Comparison of ENCODE assay signal across 10 mouse cellular contexts in the genomic region with DNA sequence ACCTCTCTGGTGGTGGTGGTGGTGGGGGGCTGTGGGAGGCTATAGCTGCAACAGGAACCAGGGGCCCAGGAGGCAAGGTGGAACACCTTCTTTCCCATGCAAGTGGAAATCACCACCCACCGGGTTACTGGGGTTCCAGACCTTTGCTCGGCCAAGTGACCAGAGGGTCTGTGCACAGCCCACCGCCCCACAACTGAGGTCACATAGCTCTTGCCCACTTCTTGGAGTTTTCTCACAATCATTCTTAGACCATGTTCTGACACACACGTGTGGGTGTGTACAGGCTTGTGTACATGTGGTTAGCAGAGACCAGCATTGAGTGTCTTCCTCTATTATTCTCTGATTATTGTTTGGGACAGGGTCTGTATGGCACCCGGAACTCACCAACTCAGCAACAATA.
"Had no signal": no experiment of that assay in that cellular context is flagged by ENCODE, and none has a peak within 500 bp of the region (broad histone marks: within the 10 kb centered on the region; RNA-seq: fewer than 3 reads in every experiment).

No protein-coding gene starts in this region.

- H3K9me3 ChIP-seq: limb, embryonic 12.5 days; limb, embryonic 15.5 days; liver, embryonic 15.5 days; neural tube, embryonic 12.5 days; neural tube, embryonic 15.5 days; stomach, embryonic 15.5 days had no signal

- H3K9ac ChIP-seq: limb, embryonic 12.5 days; limb, embryonic 15.5 days; liver, embryonic 15.5 days; neural tube, embryonic 12.5 days; neural tube, embryonic 15.5 days; stomach, embryonic 15.5 days had no signal

- H3K4me1 ChIP-seq: neural tube, embryonic 12.5 days; stomach, embryonic 15.5 days had no signal

- H3K36me3 ChIP-seq: limb, embryonic 12.5 days; limb, embryonic 15.5 days; liver, embryonic 15.5 days; neural tube, embryonic 12.5 days; neural tube, embryonic 15.5 days; stomach, embryonic 15.5 days had no signal

- H3K27me3 ChIP-seq: limb, embryonic 15.5 days; liver, embryonic 15.5 days; neural tube, embryonic 12.5 days; neural tube, embryonic 15.5 days; stomach, embryonic 15.5 days had no signal

- DNase-seq: midbrain, embryonic 14.5 days; right cerebral cortex, adult 18-20 months; right cerebral cortex, postnatal 4 days had no signal

- H3K27ac ChIP-seq: limb, embryonic 12.5 days; limb, embryonic 15.5 days; liver, embryonic 15.5 days; neural tube, embryonic 12.5 days; neural tube, embryonic 15.5 days; stomach, embryonic 15.5 days had no signal

- H3K4me3 ChIP-seq: limb, embryonic 12.5 days; limb, embryonic 15.5 days; liver, embryonic 15.5 days; neural tube, embryonic 12.5 days; neural tube, embryonic 15.5 days; stomach, embryonic 15.5 days had no signal

- ATAC-seq: intestine, embryonic 16.5 days had no signal

- H3K4me2 ChIP-seq: limb, embryonic 12.5 days; limb, embryonic 15.5 days had no signal
